Mouse (Mus musculus): ENCODE measurements around the gene Pax9.

Gene Pax9

GRCm38 (mm10) chr12:56691427-56692079, at the start of gene Pax9:
Gene Pax9 (plus strand): TSS chr12:56691767.
- peak in 1 of 2 experiments; percentile 56 for DNase-seq (ENCODE audit: low spot score in 2 of 2)

- DNase-seq (ENCODE audit: low spot score in 2 of 2) = no peak
Measured at GRCm38 (mm10) chr12:56669451-56670122, 22.0 kb upstream of the Pax9 start.

GRCm38 (mm10) chr12:56670795-56671194, 20.8 kb upstream of the Pax9 start:
- DNase-seq (ENCODE audit: low spot score in 2 of 2) = no peak

GRCm38 (mm10) chr12:56674726-56675125, 16.8 kb upstream of the Pax9 start:
- no peak for DNase-seq (ENCODE audit: low spot score in 2 of 2)

- no peak for DNase-seq (ENCODE audit: low spot score in 2 of 2)
Measured at GRCm38 (mm10) chr12:56677620-56678019, 13.9 kb upstream of the Pax9 start.

- DNase-seq (ENCODE audit: low spot score in 2 of 2) = peak in 1 of 2 experiments; percentile 58
Measured at GRCm38 (mm10) chr12:56681096-56681811, 10.3 kb upstream of the Pax9 start.

- DNase-seq (ENCODE audit: low spot score in 2 of 2) = peak in 1 of 2 experiments; percentile 47
Measured at GRCm38 (mm10) chr12:56687640-56688481, 3.7 kb upstream of the Pax9 start.

- no peak for DNase-seq (ENCODE audit: low spot score in 2 of 2)
Measured at GRCm38 (mm10) chr12:56688482-56688840, 3.1 kb upstream of the Pax9 start.

GRCm38 (mm10) chr12:56688920-56689319, 2.6 kb upstream of the Pax9 start:
- peak in 1 of 2 experiments; percentile 43 for DNase-seq (ENCODE audit: low spot score in 2 of 2)

GRCm38 (mm10) chr12:56689331-56689730, 2.2 kb upstream of the Pax9 start:
- DNase-seq (ENCODE audit: low spot score in 2 of 2) = no peak

- DNase-seq (ENCODE audit: low spot score in 2 of 2) = peak in 1 of 2 experiments; percentile 70
Measured at GRCm38 (mm10) chr12:56689736-56690135, 1.8 kb upstream of the Pax9 start.

GRCm38 (mm10) chr12:56690366-56690765, 1.2 kb upstream of the Pax9 start:
- peak in 1 of 2 experiments; percentile 56 for DNase-seq (ENCODE audit: low spot score in 2 of 2)

GRCm38 (mm10) chr12:56691001-56691400, 566 bp upstream of the Pax9 start:
- DNase-seq (ENCODE audit: low spot score in 2 of 2) = no peak

GRCm38 (mm10) chr12:56692536-56692935, 969 bp downstream of the Pax9 start:
- peak in 1 of 2 experiments; percentile 49 for DNase-seq (ENCODE audit: low spot score in 2 of 2)

GRCm38 (mm10) chr12:56693411-56694098, 2.0 kb downstream of the Pax9 start:
- DNase-seq (ENCODE audit: low spot score in 2 of 2) = peak in 1 of 2 experiments; percentile 18

- peak in 1 of 2 experiments; percentile 38 for DNase-seq (ENCODE audit: low spot score in 2 of 2)
Measured at GRCm38 (mm10) chr12:56694361-56694760, 2.8 kb downstream of the Pax9 start.

- DNase-seq (ENCODE audit: low spot score in 2 of 2) = peak in 1 of 2 experiments; percentile 55
Measured at GRCm38 (mm10) chr12:56694936-56695335, 3.4 kb downstream of the Pax9 start.

GRCm38 (mm10) chr12:56695358-56696173, 4.0 kb downstream of the Pax9 start:
- peak; percentile 53 to 72 for DNase-seq (ENCODE audit: low spot score in 2 of 2)

GRCm38 (mm10) chr12:56696174-56697010, 4.8 kb downstream of the Pax9 start:
- DNase-seq (ENCODE audit: low spot score in 2 of 2) = no peak

Measured in spleen, postnatal 4 days (tissue).